Mouse (Mus musculus): Measurements from ENCODE around the gene 2810408A11Rik.

2810408A11Rik gene

GRCm38 (mm10) chr11:69913554-69914371, 13.0 kb upstream of the 2810408A11Rik start, which contains the start of gene Gps2:
Gene Gps2 (plus strand): TSS chr11:69913888.
- in situ Hi-C loops (cut with MboI; ENCODE audit: low sequenced_read_pairs) = no loop called here

- in situ Hi-C loops (cut with MboI; ENCODE audit: low sequenced_read_pairs) = no loop called here
These were observed 12.1 kb upstream of the 2810408A11Rik start for GRCm38 (mm10) chr11:69912716-69913530.

DNA sequence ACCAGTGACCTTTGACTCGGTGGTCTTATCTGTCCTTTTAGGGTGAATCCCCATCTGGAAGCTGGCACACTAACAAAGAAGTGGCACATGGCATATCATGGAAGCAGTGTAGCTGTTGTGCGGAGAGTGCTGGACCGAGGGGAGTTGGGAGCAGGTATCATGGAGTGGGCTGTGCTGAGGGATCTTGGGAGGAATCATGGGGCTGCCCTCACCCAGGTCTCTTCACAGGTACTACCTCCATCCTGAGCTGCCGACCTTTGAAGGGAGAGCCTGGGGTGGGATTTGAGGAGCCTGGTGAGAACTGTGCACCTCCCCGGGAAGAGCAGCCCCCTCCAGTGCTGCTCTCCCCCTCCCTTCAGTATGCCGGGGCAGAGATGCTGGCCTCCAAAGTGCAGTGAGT, 10.9 kb upstream of the 2810408A11Rik start:
- in situ Hi-C loops (cut with MboI; ENCODE audit: low sequenced_read_pairs) = no loop called here

- in situ Hi-C loops (cut with MboI; ENCODE audit: low sequenced_read_pairs) = no loop called here
These were observed 10.2 kb upstream of the 2810408A11Rik start for GRCm38 (mm10) chr11:69910781-69911560.

DNA sequence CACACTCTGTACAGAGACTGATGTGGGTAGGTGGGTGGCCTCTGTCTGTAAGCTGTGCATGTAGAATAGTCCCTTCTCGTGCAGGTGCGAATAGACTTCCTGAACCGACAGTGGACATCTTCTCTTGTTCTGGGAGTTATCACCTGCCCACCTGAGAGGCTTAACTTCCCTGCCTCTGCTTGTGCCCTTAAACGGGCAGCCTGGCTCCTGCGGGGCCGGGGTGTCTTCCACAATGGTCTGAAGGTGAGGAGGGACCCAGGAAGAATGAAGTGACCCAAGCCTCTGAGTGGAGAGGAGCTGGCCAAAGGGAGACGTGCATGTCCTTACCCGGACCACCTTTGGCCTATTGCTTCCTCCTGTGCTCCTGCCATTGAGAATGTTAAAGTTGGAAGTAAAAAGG, 9.4 kb upstream of the 2810408A11Rik start:
- in situ Hi-C loops (cut with MboI; ENCODE audit: low sequenced_read_pairs) = no loop called here

- in situ Hi-C loops (cut with MboI; ENCODE audit: low sequenced_read_pairs) = no loop called here
These were observed 8.4 kb upstream of the 2810408A11Rik start for GRCm38 (mm10) chr11:69909174-69909573.

DNA sequence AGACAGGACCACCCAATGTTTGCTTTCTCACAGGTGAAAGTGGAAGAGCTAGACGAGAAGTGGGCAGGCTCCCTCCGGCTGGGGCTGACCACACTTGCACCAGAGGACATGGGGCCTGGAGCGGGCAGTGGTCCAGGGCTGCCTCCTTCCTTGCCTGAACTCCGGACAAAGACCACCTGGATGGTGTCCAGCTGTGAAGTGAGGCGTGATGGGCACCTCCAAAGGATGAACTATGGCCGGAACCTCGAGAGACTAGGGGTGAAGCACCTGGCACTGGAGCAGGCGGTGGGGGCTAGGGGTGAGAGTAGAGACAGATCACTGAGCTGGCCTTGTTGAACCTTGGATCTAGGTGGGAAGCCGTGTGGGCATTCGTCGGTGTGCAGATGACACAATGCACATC, 7.9 kb upstream of the 2810408A11Rik start:
- in situ Hi-C loops (cut with MboI; ENCODE audit: low sequenced_read_pairs) = no loop called here

GRCm38 (mm10) chr11:69904311-69904710, 3.5 kb upstream of the 2810408A11Rik start:
- in situ Hi-C loops (cut with MboI; ENCODE audit: low sequenced_read_pairs) = no loop called here

GRCm38 (mm10) chr11:69902972-69903371, 2.2 kb upstream of the 2810408A11Rik start:
- in situ Hi-C loops (cut with MboI; ENCODE audit: low sequenced_read_pairs) = no loop called here

DNA sequence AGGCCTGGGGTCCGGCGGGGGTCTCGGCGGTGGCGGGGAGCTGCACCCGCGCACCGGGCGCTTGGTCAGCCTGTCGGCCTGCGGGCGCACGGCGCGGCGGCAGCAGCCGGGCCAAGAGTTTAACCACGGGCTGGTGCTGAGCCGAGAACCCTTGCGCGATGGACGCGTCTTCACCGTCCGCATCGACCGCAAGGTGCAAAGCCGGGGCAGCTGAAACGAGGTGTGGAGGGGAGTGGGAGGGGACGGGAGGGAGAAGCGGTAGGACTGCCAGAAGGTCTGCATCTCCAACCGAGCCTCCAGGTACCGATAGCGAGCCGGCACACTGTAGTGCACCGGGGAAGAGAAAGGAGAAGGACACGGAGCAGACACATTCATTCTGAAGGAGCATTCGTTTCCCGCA, 1.2 kb upstream of the 2810408A11Rik start:
- in situ Hi-C loops (cut with MboI; ENCODE audit: low sequenced_read_pairs) = no loop called here

DNA sequence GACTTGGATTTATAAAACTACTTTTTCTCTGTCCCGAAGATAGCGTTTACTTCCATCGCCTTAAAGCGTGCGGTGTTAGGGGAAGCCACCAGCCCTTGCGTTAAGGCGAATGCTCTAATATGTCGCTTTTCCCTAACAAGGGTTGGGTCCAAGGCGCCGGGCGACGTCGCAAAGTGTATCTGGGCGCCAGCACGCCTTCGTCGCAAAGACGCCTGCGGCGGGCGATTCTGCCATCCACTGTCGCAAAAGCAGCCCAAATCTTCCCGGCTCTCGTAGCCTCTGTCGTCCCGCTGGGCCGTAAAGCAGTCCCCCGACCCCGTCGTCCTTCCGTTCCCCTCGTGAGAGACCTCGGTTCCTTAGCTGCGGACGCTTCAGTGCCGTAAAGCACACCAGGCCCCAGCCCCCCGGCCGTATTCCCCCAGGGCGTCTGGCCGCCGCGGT, 639 bp upstream of the 2810408A11Rik start:
- in situ Hi-C loops (cut with MboI; ENCODE audit: low sequenced_read_pairs) = no loop called here

DNA sequence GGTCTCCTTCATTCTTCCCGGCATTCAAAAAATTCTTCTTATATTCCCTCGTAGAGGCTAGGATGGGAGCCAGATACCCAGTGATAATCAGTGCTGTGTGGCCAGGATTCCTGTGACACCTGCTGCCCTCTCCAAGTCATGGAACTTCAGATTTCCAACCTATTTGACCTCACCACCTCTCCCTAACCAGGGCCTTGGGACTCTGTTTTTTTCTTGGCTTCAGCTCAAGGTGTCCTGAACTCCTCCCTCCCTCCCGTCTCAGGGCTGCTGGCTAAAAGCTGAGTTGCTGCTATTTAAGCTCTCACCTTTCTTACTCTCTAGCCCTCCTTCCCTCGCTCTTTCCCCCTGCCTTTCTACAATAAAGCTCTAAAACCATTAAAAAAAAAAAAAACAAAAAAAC, 917 bp downstream of the 2810408A11Rik start:
- in situ Hi-C loops (cut with MboI; ENCODE audit: low sequenced_read_pairs) = no loop called here

DNA sequence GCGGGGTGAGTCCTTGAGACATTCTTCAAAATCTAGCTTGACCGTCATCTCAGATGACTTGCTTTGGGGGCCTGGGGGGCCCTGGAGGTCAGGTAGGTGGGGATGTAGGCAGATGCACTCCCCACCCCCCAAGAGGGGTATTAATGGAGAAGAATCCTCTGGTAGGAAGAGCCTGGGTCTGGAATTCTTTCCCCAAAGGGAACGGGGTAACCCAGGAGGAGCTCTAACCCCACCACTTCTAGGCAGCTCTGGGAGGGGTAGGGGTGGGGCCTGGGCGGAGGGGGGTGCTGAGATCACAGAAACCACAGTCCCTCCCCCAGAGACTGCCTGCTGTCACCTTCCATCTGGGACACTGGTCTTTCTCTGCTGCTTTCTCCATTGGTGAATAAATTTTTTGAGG, 5.5 kb downstream of the 2810408A11Rik start, which contains the start of gene Acap1:
TSS of gene Acap1 (minus strand) at position 249 of the 400 bp plus-strand sequence.
- in situ Hi-C loops (cut with MboI; ENCODE audit: low sequenced_read_pairs) = no loop called here

GRCm38 (mm10) chr11:69894671-69895070, 6.1 kb downstream of the 2810408A11Rik start:
- in situ Hi-C loops (cut with MboI; ENCODE audit: low sequenced_read_pairs) = no loop called here

DNA sequence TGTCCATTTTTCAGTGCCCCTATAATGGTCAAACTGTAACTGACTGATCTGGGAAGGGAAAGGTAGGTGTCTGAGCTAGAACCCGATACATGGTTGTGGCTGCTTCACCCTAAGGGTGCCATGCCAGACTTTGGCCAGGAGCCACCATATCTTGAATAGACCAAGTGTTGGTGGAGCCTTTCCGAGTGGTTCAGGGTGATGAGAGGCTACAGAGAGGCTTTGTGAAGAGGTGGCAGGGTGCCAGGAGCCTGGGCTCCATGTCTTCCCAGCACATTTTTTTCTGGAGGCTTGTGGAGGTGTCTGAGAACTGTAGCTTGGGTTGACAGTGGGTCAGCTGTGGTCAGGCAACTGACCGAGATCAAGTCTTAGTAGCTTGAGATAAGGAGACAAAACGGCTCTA, 9.3 kb downstream of the 2810408A11Rik start:
- in situ Hi-C loops (cut with MboI; ENCODE audit: low sequenced_read_pairs) = no loop called here

DNA sequence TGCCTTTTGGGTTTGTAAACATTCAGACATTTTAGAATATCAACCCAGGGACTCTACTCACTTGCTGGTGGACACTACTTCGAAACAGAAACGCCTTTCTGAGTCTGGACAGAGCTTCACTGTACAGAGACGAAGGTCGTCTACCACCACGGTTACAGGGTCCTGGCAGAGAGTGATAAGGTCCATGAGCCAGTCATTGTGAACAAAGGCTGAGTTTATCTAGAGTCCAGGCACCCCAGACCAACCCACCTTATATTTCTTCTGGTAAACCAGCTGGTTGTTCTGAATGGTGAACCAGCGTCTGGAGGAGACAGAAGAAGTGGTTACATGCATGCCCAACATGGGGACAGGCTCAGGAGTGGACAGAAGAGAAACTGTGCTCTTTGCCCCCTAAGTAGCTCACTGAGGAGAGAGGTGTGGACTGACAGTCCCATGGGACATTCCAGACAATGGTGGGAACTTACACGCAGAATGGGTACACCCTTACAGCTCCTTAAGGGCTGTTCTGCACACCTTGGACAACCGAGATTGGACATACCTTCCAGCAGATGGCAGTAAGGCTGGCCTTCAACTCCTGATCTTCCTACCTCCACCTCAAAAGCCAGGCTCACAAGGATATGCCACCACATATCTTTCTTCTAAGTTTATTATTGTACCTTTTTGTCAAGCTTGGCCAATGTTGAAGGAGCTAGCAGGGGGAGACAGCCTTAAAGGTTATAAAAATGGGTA, 13.7 kb downstream of the 2810408A11Rik start:
- in situ Hi-C loops (cut with MboI; ENCODE audit: low sequenced_read_pairs) = no loop called here

GRCm38 (mm10) chr11:69884663-69885062, 16.1 kb downstream of the 2810408A11Rik start:
- in situ Hi-C loops (cut with MboI; ENCODE audit: low sequenced_read_pairs) = no loop called here

DNA sequence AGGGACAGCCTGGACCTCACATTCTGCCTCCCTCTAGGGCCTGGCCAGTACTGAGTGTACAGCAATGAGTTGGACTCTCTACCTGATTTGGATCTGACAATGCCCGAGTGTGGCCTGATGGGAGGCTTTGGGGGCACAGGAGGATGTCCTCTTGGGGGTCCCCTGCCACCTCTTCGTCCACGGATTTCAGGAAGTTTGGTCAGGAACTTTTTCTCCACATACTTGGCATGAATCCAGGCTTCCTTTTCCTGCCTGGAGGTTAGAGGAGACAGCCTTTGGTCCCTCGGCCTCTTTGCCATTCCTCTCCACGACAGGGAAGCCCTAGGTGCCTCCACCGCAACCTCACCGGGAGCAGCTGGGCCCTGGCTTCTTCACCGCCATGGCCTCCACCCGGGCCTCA, 16.5 kb downstream of the 2810408A11Rik start:
- in situ Hi-C loops (cut with MboI; ENCODE audit: low sequenced_read_pairs) = no loop called here

GRCm38 (mm10) chr11:69883527-69884151, 17.1 kb downstream of the 2810408A11Rik start:
- in situ Hi-C loops (cut with MboI; ENCODE audit: low sequenced_read_pairs) = no loop called here

- in situ Hi-C loops (cut with MboI; ENCODE audit: low sequenced_read_pairs) = no loop called here
These were observed 17.7 kb downstream of the 2810408A11Rik start for GRCm38 (mm10) chr11:69883066-69883465.

Data from CH12F3 (cell line).